Mouse (Mus musculus): ENCODE measurements at regions not wholly inside any gene's neighbourhood (a gene's known extent, or its start where the extent isn't known, plus 50 kb on each side); places are given as distances from the start of the nearest gene placed in this dataset.

- ATAC-seq (ENCODE audit: insufficient number of reproducible peaks, low FRiP score, low TSS enrichment): 0 out of 2 replicates have a peak, but pooled peaks have one; percentile 13
These were observed 92.5 kb upstream of the Galnt5 start for GRCm38 (mm10) chr2:57905184-57905583.

- ATAC-seq (ENCODE audit: insufficient number of reproducible peaks, low FRiP score, low TSS enrichment): peak; percentile 86
These were observed 90.7 kb upstream of the Galnt5 start for GRCm38 (mm10) chr2:57906939-57907338.

- ATAC-seq (ENCODE audit: insufficient number of reproducible peaks, low FRiP score, low TSS enrichment): no peak; the same call in 1 of the 2 replicates
These were observed 88.0 kb upstream of the Galnt5 start for GRCm38 (mm10) chr2:57909706-57910105.

- ATAC-seq (ENCODE audit: insufficient number of reproducible peaks, low FRiP score, low TSS enrichment): no peak
These were observed 81.2 kb upstream of the Galnt5 start for GRCm38 (mm10) chr2:57916375-57917023.

GRCm38 (mm10) chr2:57917721-57918120 is 80.0 kb upstream of the Galnt5 start:
- no peak; the same call in 1 of the 2 replicates for ATAC-seq (ENCODE audit: insufficient number of reproducible peaks, low FRiP score, low TSS enrichment)

- ATAC-seq (ENCODE audit: insufficient number of reproducible peaks, low FRiP score, low TSS enrichment): no peak
These were observed 78.5 kb upstream of the Galnt5 start for GRCm38 (mm10) chr2:57919102-57919731.

- no peak for ATAC-seq (ENCODE audit: insufficient number of reproducible peaks, low FRiP score, low TSS enrichment)
These were observed 63.4 kb upstream of the Galnt5 start for GRCm38 (mm10) chr2:57934062-57934822.

Data from cerebellum, adult (tissue).